Mouse (Mus musculus): ENCODE measurements around the gene Ryr3. TPM values are rescaled to one million over a fixed set of nuclear protein-coding genes. Genes with fewer than 3 reads are reported as not detected.
"Not testable (repeated sequence)": the region's sequence is repeated elsewhere in the genome, so short reads cannot be mapped to it uniquely, and the experiment has no call there.

Ryr3 gene
- polyA plus RNA-seq, 1 experiment from 2014 or later: 5.6 TPM

DNA sequence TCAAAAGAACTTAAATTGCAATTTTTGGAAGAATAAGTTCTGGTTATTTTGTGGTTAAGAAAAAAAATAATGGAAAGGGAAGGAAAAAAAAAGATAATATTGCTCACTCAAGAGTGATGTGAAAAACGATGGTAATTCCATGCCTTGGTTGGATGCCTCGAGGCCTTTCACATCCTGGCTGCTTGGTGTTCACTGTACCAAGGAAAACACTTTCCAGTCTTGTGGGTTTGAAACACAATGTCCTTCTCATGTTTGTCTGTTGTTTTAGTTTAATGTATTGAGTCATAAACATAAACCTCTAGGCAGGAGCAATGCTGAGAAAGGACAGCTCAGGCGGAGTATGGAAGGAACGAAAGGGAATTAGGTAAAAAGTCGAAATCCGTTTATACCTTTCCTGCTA is 122.8 kb downstream of the Ryr3 start:
- Histone ChIP-seq H3K4me1 (no peaks in the 10 kb centered on the region), H3K4me3 (replicated peaks) (no peak overlapping the region), H3K27ac (replicated peaks) (no peak overlapping the region), H3K4me2 (no peak overlapping the region), H3K27me3 (replicated peaks) (no peaks in the 10 kb centered on the region), H3K9ac (replicated peaks) (no peak overlapping the region), H3K36me3 (no peaks in the 10 kb centered on the region), H3K9me3 (replicated peaks) (no peaks in the 10 kb centered on the region)
- no peak for ATAC-seq (ENCODE audit: low FRiP score)
- 86% methylated on average over 6 of the region's 6 CpGs for WGBS

DNA sequence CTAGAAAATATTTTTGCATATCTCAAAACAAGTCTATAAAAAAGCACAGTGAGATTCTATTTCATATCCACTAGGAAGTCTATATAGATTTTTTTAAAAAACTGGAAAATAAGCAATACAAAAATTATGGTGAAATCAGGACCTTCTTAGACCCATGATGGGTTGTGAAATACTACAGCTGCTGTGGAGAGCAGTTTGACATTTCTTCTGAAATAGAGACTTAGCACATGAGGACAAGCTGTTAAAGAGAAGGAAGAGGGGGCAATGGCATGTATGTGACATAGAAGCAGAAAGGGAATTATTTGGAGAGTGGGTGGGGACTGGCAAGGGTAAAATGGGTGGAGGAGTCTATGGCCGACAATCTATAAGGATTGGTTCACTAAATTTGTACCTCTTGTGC is 124.1 kb downstream of the Ryr3 start:
- no peak overlapping the region for H3K9ac ChIP-seq (replicated peaks)
- no peaks in the 10 kb centered on the region for H3K4me1 ChIP-seq
- no peaks in the 10 kb centered on the region for H3K27me3 ChIP-seq (replicated peaks)
- no peak overlapping the region for H3K4me2 ChIP-seq
- no peak overlapping the region for H3K4me3 ChIP-seq (replicated peaks)
- no peaks in the 10 kb centered on the region for H3K36me3 ChIP-seq
- H3K9me3 ChIP-seq (replicated peaks): no peaks in the 10 kb centered on the region
- H3K27ac ChIP-seq (replicated peaks): no peak overlapping the region
- ATAC-seq (ENCODE audit: low FRiP score): no peak
- WGBS: 96% methylated on average over 1 of the region's 1 CpGs

DNA sequence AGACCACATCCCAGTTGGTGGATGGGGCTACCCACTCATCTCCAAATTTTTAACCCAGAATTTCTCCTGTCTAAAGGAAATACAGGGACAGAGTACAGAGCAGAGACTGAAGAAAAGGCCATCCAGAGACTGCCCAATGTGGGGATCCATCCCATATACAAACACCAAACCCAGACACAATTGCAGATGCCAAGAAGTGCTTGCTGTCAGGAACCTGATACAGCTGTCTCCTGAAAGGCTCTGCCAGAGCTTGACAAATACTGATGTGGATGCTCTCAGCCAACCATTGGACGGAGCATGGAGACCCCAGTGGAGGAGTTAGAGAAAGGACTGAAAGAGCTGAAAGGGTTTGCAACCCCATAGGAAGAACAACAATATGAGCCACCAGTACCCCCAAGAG is 125.6 kb downstream of the Ryr3 start:
- H3K27ac ChIP-seq (replicated peaks); H3K36me3 ChIP-seq; H3K9ac ChIP-seq (replicated peaks); ATAC-seq (ENCODE audit: low FRiP score); H3K9me3 ChIP-seq (replicated peaks); H3K4me2 ChIP-seq; H3K27me3 ChIP-seq (replicated peaks); H3K4me1 ChIP-seq; H3K4me3 ChIP-seq (replicated peaks): not testable (repeated sequence)
- 90% methylated on average over 1 of the region's 1 CpGs for WGBS

DNA sequence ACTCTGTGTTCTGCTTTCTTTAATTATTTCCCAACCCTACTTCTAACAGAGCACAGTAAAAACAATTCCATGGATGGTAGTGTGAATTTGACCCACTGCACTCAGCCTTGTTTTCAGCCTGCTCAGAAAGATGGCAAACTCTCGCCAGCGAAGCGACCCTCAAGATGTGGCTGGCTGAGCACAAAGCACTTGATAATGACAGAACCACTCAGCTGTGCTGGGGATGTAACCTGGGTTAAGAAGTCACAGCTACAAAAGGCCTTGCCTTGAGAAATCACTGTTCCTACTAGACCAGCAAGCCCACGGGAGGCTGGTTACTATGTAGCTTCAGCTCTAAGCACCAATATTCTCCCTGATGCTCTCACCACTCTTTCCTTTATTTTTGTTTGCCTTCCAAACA is 140.5 kb downstream of the Ryr3 start:
- 79% methylated on average over 4 of the region's 4 CpGs for WGBS
- no peak for ATAC-seq (ENCODE audit: low FRiP score)
- H3K9ac ChIP-seq (replicated peaks): no peak overlapping the region
- H3K27me3 ChIP-seq (replicated peaks): no peaks in the 10 kb centered on the region
- no peaks in the 10 kb centered on the region for H3K4me1 ChIP-seq
- H3K4me2 ChIP-seq: no peak overlapping the region
- no peak overlapping the region for H3K27ac ChIP-seq (replicated peaks)
- H3K9me3 ChIP-seq (replicated peaks): no peaks in the 10 kb centered on the region
- H3K4me3 ChIP-seq (replicated peaks): no peak overlapping the region
- no peaks in the 10 kb centered on the region for H3K36me3 ChIP-seq

- H3K4me3 ChIP-seq (replicated peaks): no peak overlapping the region
- no peak overlapping the region for H3K27ac ChIP-seq (replicated peaks)
- ATAC-seq (ENCODE audit: low FRiP score): no peak
- no peaks in the 10 kb centered on the region for H3K36me3 ChIP-seq
- no peaks in the 10 kb centered on the region for H3K9me3 ChIP-seq (replicated peaks)
- no peaks in the 10 kb centered on the region for H3K4me1 ChIP-seq
- 86% methylated on average over 5 of the region's 5 CpGs for WGBS
- H3K4me2 ChIP-seq: no peak overlapping the region
- no peaks in the 10 kb centered on the region for H3K27me3 ChIP-seq (replicated peaks)
- H3K9ac ChIP-seq (replicated peaks): no peak overlapping the region
These were observed 157.5 kb downstream of the Ryr3 start for GRCm38 (mm10) chr2:113059367-113059766.

GRCm38 (mm10) chr2:113058914-113059313 is 158.0 kb downstream of the Ryr3 start:
- 64% methylated on average over 5 of the region's 5 CpGs for WGBS

DNA sequence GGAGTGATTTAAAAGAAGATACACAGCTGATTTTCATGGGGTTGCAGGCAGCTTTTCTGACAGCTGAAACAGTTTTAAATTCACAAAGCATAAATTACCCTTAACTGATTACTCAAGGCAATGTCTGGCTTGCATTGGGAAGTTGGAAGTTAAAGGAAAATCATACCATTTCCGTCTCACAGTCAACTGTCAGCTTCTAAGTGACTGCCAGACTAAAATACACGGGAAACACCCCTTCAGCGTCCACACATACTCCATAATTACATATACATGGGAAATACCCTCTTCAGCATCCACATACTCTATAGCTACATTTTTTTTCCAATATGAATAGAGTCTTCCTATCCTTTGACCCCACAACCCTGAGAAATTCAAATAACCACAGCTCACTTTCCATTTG is 158.8 kb downstream of the Ryr3 start:
- H3K9me3 ChIP-seq (replicated peaks): no peaks in the 10 kb centered on the region
- ATAC-seq (ENCODE audit: low FRiP score): no peak
- no peak overlapping the region for H3K4me2 ChIP-seq
- 58% methylated on average over 3 of the region's 3 CpGs for WGBS
- H3K4me3 ChIP-seq (replicated peaks): no peak overlapping the region
- no peak overlapping the region for H3K9ac ChIP-seq (replicated peaks)
- no peaks in the 10 kb centered on the region for H3K4me1 ChIP-seq
- no peak overlapping the region for H3K27ac ChIP-seq (replicated peaks)
- no peaks in the 10 kb centered on the region for H3K27me3 ChIP-seq (replicated peaks)
- no peaks in the 10 kb centered on the region for H3K36me3 ChIP-seq

More at GRCm38 (mm10) chr2:113058914-113059313, 158.0 kb downstream of the Ryr3 start:
- Histone ChIP-seq H3K4me1 (no peaks in the 10 kb centered on the region), H3K9me3 (replicated peaks) (no peaks in the 10 kb centered on the region), H3K36me3 (no peaks in the 10 kb centered on the region), H3K4me3 (replicated peaks) (no peak overlapping the region), H3K4me2 (no peak overlapping the region), H3K27me3 (replicated peaks) (no peaks in the 10 kb centered on the region), H3K27ac (replicated peaks) (no peak overlapping the region), H3K9ac (replicated peaks) (no peak overlapping the region)
- ATAC-seq (ENCODE audit: low FRiP score): no peak

DNA sequence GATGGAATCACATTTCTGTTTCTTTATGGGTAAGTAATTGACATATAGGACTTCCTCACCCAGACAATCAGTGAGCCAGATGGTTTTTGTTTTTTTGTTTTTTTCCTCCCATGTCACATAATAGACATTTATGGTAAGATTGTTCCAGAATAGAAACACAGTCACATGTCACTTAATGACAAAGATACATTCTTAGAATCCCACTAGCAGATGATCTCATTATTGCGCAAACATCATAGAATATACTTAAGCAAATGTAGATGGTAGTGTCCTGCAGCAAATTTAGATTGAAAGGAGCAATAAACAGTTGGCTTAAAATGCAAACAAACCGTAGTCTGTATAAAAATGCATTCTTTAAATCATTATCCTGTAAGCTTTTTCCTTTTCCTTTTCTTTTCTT is 161.3 kb downstream of the Ryr3 start:
- H3K27ac ChIP-seq (replicated peaks): no peak overlapping the region
- H3K27me3 ChIP-seq (replicated peaks): no peaks in the 10 kb centered on the region
- WGBS: 85% methylated on average over 2 of the region's 2 CpGs
- ATAC-seq (ENCODE audit: low FRiP score): no peak
- H3K36me3 ChIP-seq: no peaks in the 10 kb centered on the region
- H3K4me1 ChIP-seq: no peaks in the 10 kb centered on the region
- H3K9me3 ChIP-seq (replicated peaks): no peaks in the 10 kb centered on the region
- no peak overlapping the region for H3K4me3 ChIP-seq (replicated peaks)
- H3K4me2 ChIP-seq: no peak overlapping the region
- H3K9ac ChIP-seq (replicated peaks): no peak overlapping the region

DNA sequence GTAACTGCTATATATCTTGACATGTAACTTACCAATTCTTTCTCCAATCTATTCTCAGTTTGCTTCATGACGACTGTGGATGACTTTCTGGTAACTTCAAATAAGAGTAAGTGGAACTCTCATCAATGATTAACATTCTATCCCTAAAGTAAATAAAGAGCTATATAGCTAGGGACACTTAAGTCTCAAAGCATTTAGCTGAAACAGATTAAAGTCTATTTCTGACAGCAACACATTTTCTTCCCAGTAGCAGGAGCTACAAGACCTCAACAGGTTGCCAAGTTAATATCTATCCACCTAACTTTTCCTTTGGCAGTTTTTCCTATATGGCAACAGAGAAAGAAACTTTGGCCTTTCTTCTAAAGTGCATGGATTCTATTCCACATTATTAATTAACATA is 167.1 kb downstream of the Ryr3 start:
- no peaks in the 10 kb centered on the region for H3K9me3 ChIP-seq (replicated peaks)

DNA sequence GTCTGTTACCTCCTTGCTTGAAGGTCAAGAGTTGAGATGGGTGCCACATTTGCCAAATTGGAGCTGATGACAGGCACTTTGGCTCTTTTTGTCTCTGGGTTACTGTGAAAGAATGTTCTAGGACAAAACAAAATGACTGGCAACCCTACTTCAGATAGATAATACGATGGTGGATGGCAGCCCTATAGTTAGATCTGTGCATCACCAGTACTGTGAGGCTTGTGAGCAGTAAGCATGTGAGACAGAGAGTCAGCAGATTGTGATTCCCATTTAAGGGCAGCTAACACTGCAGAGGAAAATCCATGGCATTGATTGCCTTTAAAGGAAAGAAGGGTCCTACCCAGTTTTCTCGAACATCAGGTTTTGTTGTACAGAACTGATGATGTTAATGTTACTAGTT is 180.3 kb downstream of the Ryr3 start:
- no peak for ATAC-seq (ENCODE audit: low FRiP score)

More for the DNA sequence above, 167.1 kb downstream of the Ryr3 start:
- no peaks in the 10 kb centered on the region for H3K36me3 ChIP-seq
- H3K9ac ChIP-seq (replicated peaks): no peak overlapping the region
- H3K27me3 ChIP-seq (replicated peaks): no peaks in the 10 kb centered on the region
- no peak overlapping the region for H3K4me3 ChIP-seq (replicated peaks)
- WGBS: 75% methylated on average over 1 of the region's 1 CpGs
- no peak overlapping the region for H3K27ac ChIP-seq (replicated peaks)
- no peaks in the 10 kb centered on the region for H3K4me1 ChIP-seq
- no peak for ATAC-seq (ENCODE audit: low FRiP score)
- no peak overlapping the region for H3K4me2 ChIP-seq

GRCm38 (mm10) chr2:113030689-113031088 is 186.2 kb downstream of the Ryr3 start:
- H3K9me3 ChIP-seq (replicated peaks): no peaks in the 10 kb centered on the region
- 83% methylated on average over 5 of the region's 5 CpGs for WGBS
- ATAC-seq (ENCODE audit: low FRiP score): no peak
- H3K36me3 ChIP-seq: no peaks in the 10 kb centered on the region
- H3K27ac ChIP-seq (replicated peaks): no peak overlapping the region
- no peak overlapping the region for H3K4me3 ChIP-seq (replicated peaks)
- H3K4me2 ChIP-seq: no peak overlapping the region
- no peak overlapping the region for H3K9ac ChIP-seq (replicated peaks)
- no peaks in the 10 kb centered on the region for H3K27me3 ChIP-seq (replicated peaks)
- H3K4me1 ChIP-seq: no peaks in the 10 kb centered on the region

More for the DNA sequence above, 180.3 kb downstream of the Ryr3 start:
- H3K27ac ChIP-seq (replicated peaks): no peak overlapping the region
- 96% methylated on average over 2 of the region's 2 CpGs for WGBS
- H3K9ac ChIP-seq (replicated peaks): no peak overlapping the region
- H3K9me3 ChIP-seq (replicated peaks): no peaks in the 10 kb centered on the region
- no peak overlapping the region for H3K4me2 ChIP-seq
- H3K36me3 ChIP-seq: no peaks in the 10 kb centered on the region
- no peak overlapping the region for H3K4me3 ChIP-seq (replicated peaks)
- no peaks in the 10 kb centered on the region for H3K4me1 ChIP-seq
- no peaks in the 10 kb centered on the region for H3K27me3 ChIP-seq (replicated peaks)

DNA sequence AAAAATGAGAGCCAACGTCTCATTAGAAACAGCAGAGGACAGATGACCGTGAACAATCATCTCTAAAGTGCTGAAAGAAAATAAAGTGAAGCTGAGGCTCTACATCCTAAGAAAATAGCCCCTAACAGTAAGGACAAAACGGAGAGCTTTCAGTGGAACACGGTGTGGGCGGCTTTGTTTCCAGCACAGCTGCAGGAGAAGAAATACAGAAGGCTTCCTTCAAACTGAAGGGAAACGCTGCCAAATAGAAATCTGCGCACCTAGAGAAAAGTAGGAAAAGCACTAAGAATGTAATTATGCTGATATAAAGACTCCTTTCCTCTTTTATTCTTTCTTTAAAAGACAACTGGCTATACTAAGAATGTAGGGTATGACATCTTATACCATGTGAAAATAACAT is 197.0 kb downstream of the Ryr3 start:
- Histone ChIP-seq H3K4me3 (replicated peaks) (no peak overlapping the region), H3K9me3 (replicated peaks) (no peaks in the 10 kb centered on the region), H3K9ac (replicated peaks) (no peak overlapping the region), H3K4me2 (no peak overlapping the region), H3K27ac (replicated peaks) (no peak overlapping the region), H3K36me3 (no peaks in the 10 kb centered on the region), H3K27me3 (replicated peaks) (no peaks in the 10 kb centered on the region), H3K4me1 (no peaks in the 10 kb centered on the region)
- no peak for ATAC-seq (ENCODE audit: low FRiP score)
- 68% methylated on average over 7 of the region's 7 CpGs for WGBS

GRCm38 (mm10) chr2:113018278-113018677 is 198.6 kb downstream of the Ryr3 start:
- H3K9ac ChIP-seq (replicated peaks): no peak overlapping the region
- no peak overlapping the region for H3K4me2 ChIP-seq
- no peaks in the 10 kb centered on the region for H3K9me3 ChIP-seq (replicated peaks)
- WGBS: 83% methylated on average over 1 of the region's 1 CpGs
- ATAC-seq (ENCODE audit: low FRiP score): no peak
- H3K4me3 ChIP-seq (replicated peaks): no peak overlapping the region
- H3K36me3 ChIP-seq: no peaks in the 10 kb centered on the region
- no peak overlapping the region for H3K27ac ChIP-seq (replicated peaks)
- no peaks in the 10 kb centered on the region for H3K27me3 ChIP-seq (replicated peaks)
- no peaks in the 10 kb centered on the region for H3K4me1 ChIP-seq
